Mouse (Mus musculus): ENCODE data around the gene Zzz3. TPM values are rescaled to one million over a fixed set of nuclear protein-coding genes. Genes with fewer than 3 reads are reported as not detected.

The Zzz3 gene
- total and polyA plus RNA-seq, 2 experiments from 2014 or later: 18.1 to 22.4 TPM

DNA sequence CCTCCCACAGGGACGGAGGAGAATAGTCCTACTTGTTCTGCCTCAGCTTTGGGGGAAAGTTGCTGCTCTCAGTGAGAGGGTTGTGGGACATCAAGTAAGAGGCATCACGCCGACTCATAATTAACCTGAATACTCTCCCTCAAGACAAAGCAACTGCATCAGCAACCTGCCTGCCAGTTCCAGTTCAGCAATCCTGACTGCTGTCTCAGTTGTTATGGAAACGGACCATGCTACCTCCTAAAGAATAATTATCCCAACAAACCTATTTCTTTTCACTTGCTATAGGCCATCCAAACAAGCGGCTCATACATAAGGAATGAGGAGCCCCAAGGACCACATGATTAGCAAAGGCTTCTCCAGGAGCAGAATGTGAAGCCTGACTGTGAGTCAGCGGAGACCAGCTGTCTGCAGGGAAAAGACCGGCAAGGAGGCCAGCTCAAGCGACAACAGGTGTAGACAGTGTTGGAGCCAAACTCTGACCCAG, 100.2 kb downstream of the Zzz3 start:
- Histone ChIP-seq H3K4me3 (ENCODE audit: low read depth, low read length) (no peak overlapping the region), H3K9ac (replicated peaks; ENCODE audit: low read depth, low read length) (no peak overlapping the region), H3K4me2 (ENCODE audit: low read depth, low read length) (no peak overlapping the region), H3K27me3 (ENCODE audit: control insufficient read depth, insufficient read depth, low read length) (0 out of 2 replicates have a peak, but pooled peaks cover 3% of the 10 kb centered on the region), H3K9me3 (replicated peaks; ENCODE audit: control insufficient read depth, low read length) (no peaks in the 10 kb centered on the region), H3K36me3 (replicated peaks; ENCODE audit: control insufficient read depth, insufficient read depth, low read length) (no peaks in the 10 kb centered on the region), H3K4me1 (ENCODE audit: control insufficient read depth, insufficient read depth) (peaks cover 13% of the 10 kb centered on the region; the same call in 1 of the 2 replicates), H3K27ac (ENCODE audit: low read depth) (no peak overlapping the region)
- TF ChIP-seq EP300 (IDR thresholded peaks at IDR 0.05; ENCODE audit: low read depth): no peak
- DNase-seq (ENCODE audit: low spot score) (no peak), ATAC-seq (ENCODE audit: insufficient read depth, low read depth) (no peak)
- WGBS: 78% methylated on average over 8 of the region's 8 CpGs

DNA sequence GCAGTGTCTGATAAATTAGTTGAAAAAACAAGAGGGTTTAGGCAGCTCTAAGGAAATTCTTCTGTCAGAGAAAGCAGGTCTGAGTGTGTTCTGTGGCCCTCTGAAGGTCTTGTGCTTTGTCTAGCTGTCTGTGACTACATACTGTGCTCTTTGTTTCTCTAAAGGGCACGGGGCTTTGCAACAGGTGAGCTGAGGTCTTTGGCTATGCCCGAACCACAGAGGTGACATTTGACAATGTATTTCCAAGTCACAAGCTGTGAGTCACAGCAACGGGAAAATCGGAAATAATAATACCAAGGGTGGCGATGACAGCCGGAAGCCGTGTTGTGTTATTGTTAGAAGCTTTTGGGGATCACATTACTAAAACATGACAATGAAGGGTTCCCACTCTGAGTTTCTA, 101.8 kb downstream of the Zzz3 start:
- no peak for ATAC-seq (ENCODE audit: insufficient read depth, low read depth)

DNA sequence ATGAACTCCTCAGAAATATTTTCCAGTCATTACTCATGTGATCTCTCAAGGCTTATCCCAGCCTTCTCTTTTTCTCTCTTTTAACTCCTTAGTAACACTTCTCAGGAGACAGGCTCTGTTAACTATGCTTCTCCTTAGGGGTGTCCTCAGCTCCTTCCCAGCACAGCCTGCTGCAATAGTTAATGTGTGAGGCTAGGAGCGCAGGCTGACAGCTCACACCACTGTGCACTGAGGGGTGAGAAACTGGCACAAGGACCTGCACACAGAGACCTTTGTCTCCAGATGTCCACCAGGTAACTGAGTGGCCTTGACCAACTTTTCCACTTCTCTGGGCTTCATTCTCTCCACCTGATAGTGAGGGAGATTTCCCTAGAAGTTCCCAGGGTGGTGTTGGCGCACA, 102.6 kb downstream of the Zzz3 start:
- no peak overlapping the region for H3K9ac ChIP-seq (replicated peaks; ENCODE audit: low read depth, low read length)
- H3K4me3 ChIP-seq (ENCODE audit: low read depth, low read length): no peak overlapping the region
- 81% methylated on average over 2 of the region's 2 CpGs for WGBS
- no peak for ATAC-seq (ENCODE audit: insufficient read depth, low read depth)
- H3K4me1 ChIP-seq (ENCODE audit: control insufficient read depth, insufficient read depth): peaks cover 13% of the 10 kb centered on the region; the same call in 1 of the 2 replicates
- H3K4me2 ChIP-seq (ENCODE audit: low read depth, low read length): no peak overlapping the region
- no peak for DNase-seq (ENCODE audit: low spot score)
- 0 out of 2 replicates have a peak, but pooled peaks cover 3% of the 10 kb centered on the region for H3K27me3 ChIP-seq (ENCODE audit: control insufficient read depth, insufficient read depth, low read length)
- H3K36me3 ChIP-seq (replicated peaks; ENCODE audit: control insufficient read depth, insufficient read depth, low read length): no peaks in the 10 kb centered on the region
- TF ChIP-seq CTCF (IDR thresholded peaks at IDR 0.05; ENCODE audit: low read depth): no peak
- no peak for TF ChIP-seq EP300 (IDR thresholded peaks at IDR 0.05; ENCODE audit: low read depth)
- no peak overlapping the region for H3K27ac ChIP-seq (ENCODE audit: low read depth)
- no peaks in the 10 kb centered on the region for H3K9me3 ChIP-seq (replicated peaks; ENCODE audit: control insufficient read depth, low read length)

More for the DNA sequence above, 101.8 kb downstream of the Zzz3 start:
- peaks cover 13% of the 10 kb centered on the region; the same call in 1 of the 2 replicates for H3K4me1 ChIP-seq (ENCODE audit: control insufficient read depth, insufficient read depth)
- 52% methylated on average over 7 of the region's 7 CpGs for WGBS
- no peaks in the 10 kb centered on the region for H3K9me3 ChIP-seq (replicated peaks; ENCODE audit: control insufficient read depth, low read length)
- no peaks in the 10 kb centered on the region for H3K36me3 ChIP-seq (replicated peaks; ENCODE audit: control insufficient read depth, insufficient read depth, low read length)
- no peak for TF ChIP-seq CTCF (IDR thresholded peaks at IDR 0.05; ENCODE audit: low read depth)
- TF ChIP-seq EP300 (IDR thresholded peaks at IDR 0.05; ENCODE audit: low read depth): no peak
- 0 out of 2 replicates have a peak, but pooled peaks cover 3% of the 10 kb centered on the region for H3K27me3 ChIP-seq (ENCODE audit: control insufficient read depth, insufficient read depth, low read length)
- H3K4me2 ChIP-seq (ENCODE audit: low read depth, low read length): no peak overlapping the region
- no peak overlapping the region for H3K9ac ChIP-seq (replicated peaks; ENCODE audit: low read depth, low read length)
- no peak overlapping the region for H3K4me3 ChIP-seq (ENCODE audit: low read depth, low read length)
- H3K27ac ChIP-seq (ENCODE audit: low read depth): no peak overlapping the region
- DNase-seq (ENCODE audit: low spot score): no peak

DNA sequence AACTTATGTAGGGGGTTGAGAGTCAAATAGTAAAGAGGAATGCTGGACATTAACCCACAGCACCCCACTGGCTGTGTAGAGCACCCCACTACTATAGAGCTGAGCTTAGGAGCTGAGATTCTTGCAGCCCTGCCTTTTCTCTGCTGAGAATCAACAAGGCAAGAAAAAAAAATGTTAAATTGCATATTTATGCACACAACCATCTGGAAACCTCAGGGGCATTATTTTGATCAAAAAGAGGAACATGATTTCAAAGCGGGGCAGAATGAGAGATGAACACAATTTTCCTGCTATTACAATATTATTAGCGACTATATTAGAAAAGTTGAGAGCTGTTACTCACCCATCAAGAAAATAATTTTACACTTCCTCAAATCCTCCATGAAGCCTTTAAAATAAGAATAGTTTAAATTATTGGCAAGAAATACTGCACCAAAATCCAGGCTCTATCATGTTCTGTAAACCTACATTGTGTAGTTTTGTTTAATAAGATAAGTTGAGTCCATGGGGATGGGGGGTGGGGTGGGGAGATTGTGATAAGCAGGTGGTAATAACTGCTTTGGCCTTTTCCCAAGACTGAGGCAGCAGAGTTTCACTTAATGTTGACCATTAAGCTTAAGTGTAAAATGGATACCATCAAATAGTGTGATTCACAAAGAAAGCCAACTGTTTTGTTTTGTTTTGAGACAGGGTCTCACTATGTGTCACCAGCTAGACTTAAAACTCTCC, 103.9 kb downstream of the Zzz3 start:
- Histone ChIP-seq H3K36me3 (replicated peaks; ENCODE audit: control insufficient read depth, insufficient read depth, low read length) (no peaks in the 10 kb centered on the region), H3K27ac (ENCODE audit: low read depth) (no peak overlapping the region), H3K4me3 (ENCODE audit: low read depth, low read length) (no peak overlapping the region), H3K27me3 (ENCODE audit: control insufficient read depth, insufficient read depth, low read length) (0 out of 2 replicates have a peak, but pooled peaks cover 3% of the 10 kb centered on the region), H3K9ac (replicated peaks; ENCODE audit: low read depth, low read length) (no peak overlapping the region), H3K9me3 (replicated peaks; ENCODE audit: control insufficient read depth, low read length) (no peaks in the 10 kb centered on the region), H3K4me2 (ENCODE audit: low read depth, low read length) (no peak overlapping the region), H3K4me1 (ENCODE audit: control insufficient read depth, insufficient read depth) (peaks cover 6% of the 10 kb centered on the region; the same call in 1 of the 2 replicates)
- WGBS: 73% methylated on average over 2 of the region's 2 CpGs
- DNase-seq (ENCODE audit: low spot score): no peak
- ATAC-seq (ENCODE audit: insufficient read depth, low read depth): no peak
- TF ChIP-seq CTCF (IDR thresholded peaks at IDR 0.05; ENCODE audit: low read depth): no peak
- TF ChIP-seq EP300 (IDR thresholded peaks at IDR 0.05; ENCODE audit: low read depth): no peak

DNA sequence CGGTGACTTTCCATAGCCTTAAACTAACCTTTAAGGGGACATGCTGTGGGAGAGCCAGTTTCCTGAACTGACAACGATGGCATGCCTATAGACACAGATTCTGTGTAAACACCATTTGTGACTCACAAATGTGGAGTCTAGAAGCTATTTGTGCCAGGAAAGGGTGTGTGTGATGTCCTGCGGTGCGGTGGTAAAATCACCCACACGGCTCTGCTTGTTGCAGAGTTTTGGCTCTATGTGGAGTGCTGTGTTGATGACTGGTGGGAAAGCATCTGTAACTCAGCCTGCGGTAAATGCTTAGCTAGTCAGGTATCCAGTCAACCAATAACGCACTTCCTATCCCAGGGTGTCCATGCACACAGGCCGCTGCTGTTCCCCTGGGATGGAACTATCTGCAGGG, 112.6 kb downstream of the Zzz3 start:
- TF ChIP-seq CTCF (IDR thresholded peaks at IDR 0.05; ENCODE audit: low read depth): no peak
- TF ChIP-seq EP300 (IDR thresholded peaks at IDR 0.05; ENCODE audit: low read depth): no peak
- no peak overlapping the region for H3K4me2 ChIP-seq (ENCODE audit: low read depth, low read length)
- no peaks in the 10 kb centered on the region for H3K27me3 ChIP-seq (ENCODE audit: control insufficient read depth, insufficient read depth, low read length)
- no peak overlapping the region for H3K4me3 ChIP-seq (ENCODE audit: low read depth, low read length)
- H3K9ac ChIP-seq (replicated peaks; ENCODE audit: low read depth, low read length): no peak overlapping the region
- H3K9me3 ChIP-seq (replicated peaks; ENCODE audit: control insufficient read depth, low read length): no peaks in the 10 kb centered on the region
- no peak overlapping the region for H3K27ac ChIP-seq (ENCODE audit: low read depth)
- ATAC-seq (ENCODE audit: insufficient read depth, low read depth) (no peak), DNase-seq (ENCODE audit: low spot score) (no peak)
- WGBS: 72% methylated on average over 8 of the region's 8 CpGs
- no peaks in the 10 kb centered on the region for H3K36me3 ChIP-seq (replicated peaks; ENCODE audit: control insufficient read depth, insufficient read depth, low read length)
- H3K4me1 ChIP-seq (ENCODE audit: control insufficient read depth, insufficient read depth): no peaks in the 10 kb centered on the region

Data from heart, postnatal 0 days (tissue).